Mouse (Mus musculus): ENCODE data around the gene Cib3. TPM values are rescaled to one million over a fixed set of nuclear protein-coding genes. Genes with fewer than 3 reads are reported as not detected.

The Cib3 gene
- total RNA-seq, 2 experiments from 2014 or later = 0.48 TPM; not detected in 1

GRCm38 (mm10) chr8:72210222-72210621 lies 2.4 kb downstream of the Cib3 start:
- no peak for DNase-seq

GRCm38 (mm10) chr8:72208582-72208981 lies 4.1 kb downstream of the Cib3 start:
- DNase-seq = no peak

- DNase-seq = no peak
Measured at GRCm38 (mm10) chr8:72197997-72198396, 14.6 kb downstream of the Cib3 start.

GRCm38 (mm10) chr8:72192065-72192464 lies 20.6 kb downstream of the Cib3 start:
- no peak for DNase-seq

GRCm38 (mm10) chr8:72190215-72190539 lies 22.5 kb downstream of the Cib3 start:
- no peak for DNase-seq

- DNase-seq = no peak
Measured at GRCm38 (mm10) chr8:72189417-72190214, 23.0 kb downstream of the Cib3 start, which contains the start of gene Hsh2d. Hsh2d (plus strand) TSS chr8:72189638.

GRCm38 (mm10) chr8:72187793-72188331 lies 24.8 kb downstream of the Cib3 start:
- no peak for DNase-seq

- peak; percentile 22 to 35 for DNase-seq
Measured at GRCm38 (mm10) chr8:72183554-72184202, 29.0 kb downstream of the Cib3 start.

- DNase-seq = peak; percentile 67 to 75
Measured at GRCm38 (mm10) chr8:72177346-72177925, 35.2 kb downstream of the Cib3 start.

GRCm38 (mm10) chr8:72169681-72170249 lies 42.9 kb downstream of the Cib3 start:
- no peak for DNase-seq

GRCm38 (mm10) chr8:72169098-72169668 lies 43.5 kb downstream of the Cib3 start:
- DNase-seq = no peak

- no peak for DNase-seq
Measured at GRCm38 (mm10) chr8:72162821-72163220, 49.8 kb downstream of the Cib3 start.

- DNase-seq = peak; percentile 100
Measured at GRCm38 (mm10) chr8:72160707-72161697, 51.6 kb downstream of the Cib3 start, which contains the start of gene Rab8a. Rab8a (plus strand) TSS chr8:72161200.

- DNase-seq = no peak
Measured at GRCm38 (mm10) chr8:72160007-72160406, 52.6 kb downstream of the Cib3 start.

GRCm38 (mm10) chr8:72158726-72159125 lies 53.9 kb downstream of the Cib3 start:
- no peak for DNase-seq

- DNase-seq = no peak
Measured at GRCm38 (mm10) chr8:72158096-72158495, 54.5 kb downstream of the Cib3 start.

Other genes with a start within 250 kb of the Cib3 start
- not detected for gene Cyp4f18, start 203.2 kb downstream of the Cib3 start, total RNA-seq (2021)
- not detected for gene Olfr372, start 171.6 kb downstream of the Cib3 start, total RNA-seq (2021)
- not detected for gene Olfr373, start 129.7 kb downstream of the Cib3 start, total RNA-seq (2021)
- not detected for gene Olfr374, start 105.8 kb downstream of the Cib3 start, total RNA-seq (2021)
- 10 to 100 TPM; 22.3 to 27.6 TPM for gene Tpm4, start 77.9 kb downstream of the Cib3 start, total RNA-seq (2021)
- 10 to 100 TPM; 39.2 to 41.7 TPM for gene Rab8a, start 51.6 kb downstream of the Cib3 start, total RNA-seq (2021)
- not detected for gene Hsh2d, start 23.2 kb downstream of the Cib3 start, total RNA-seq (2021)
- not detected for gene Gm11034, start 799 bp upstream of the Cib3 start, total RNA-seq (2021)
- gene Fam32a, start 6.9 kb upstream of the Cib3 start, total RNA-seq (2021) = 10 to 100 TPM; 59.4 to 64.2 TPM
- 10 to 100 TPM; 74.5 to 94.0 TPM for gene Ap1m1, start 27.2 kb upstream of the Cib3 start, total RNA-seq (2021)
- 1 to 10 TPM; 7.7 to 9.7 TPM for gene Gm10282, start 92.4 kb upstream of the Cib3 start, total RNA-seq (2021)
- 10 to 100 TPM; 16.4 to 18.5 TPM for gene Klf2, start 106.2 kb upstream of the Cib3 start, total RNA-seq (2021)
- 10 to 100 TPM; 63.6 to 73.8 TPM for gene Eps15l1, start 208.6 kb upstream of the Cib3 start, total RNA-seq (2021)
- 1 to 10 TPM in 1 of 2 experiments, under 1 TPM in 1; 0.32 to 1.4 TPM for gene Calr3, start 231.0 kb upstream of the Cib3 start, total RNA-seq (2021)
- 10 to 100 TPM; 14.7 to 15.7 TPM for gene 1700030K09Rik, start 231.0 kb upstream of the Cib3 start, total RNA-seq (2021)

Measured in layer of hippocampus, postnatal 36 days (tissue).